Comparison of ENCODE assay signal across 9 mouse cellular contexts in genomic region chr7:96151277-96151676, GRCm38 (mm10). TPM values are rescaled to one million over a fixed set of nuclear protein-coding genes. Genes with fewer than 3 reads are reported as not detected.
DNase-seq lines count a peak whose midpoint lies in the region; ATAC-seq lines count a peak whose summit lies in the region.
"Had no signal": no experiment of that assay in that cellular context is flagged by ENCODE, and none has a peak within 500 bp of the region (broad histone marks: within the 10 kb centered on the region; RNA-seq: fewer than 3 reads in every experiment).

No protein-coding gene starts in this region.

- H3K4me1 ChIP-seq in midbrain, embryonic 10.5 days, result peaks cover 37% of the 10 kb centered on the region
- peaks cover 12% of the 10 kb centered on the region; the same call in 1 of the 2 replicates for H3K4me1 ChIP-seq in midbrain, embryonic 15.5 days
- H3K4me1 ChIP-seq: embryonic facial prominence, embryonic 12.5 days had no signal

- DNase-seq in midbrain, embryonic 10.5 days (ENCODE audit: low spot score), result peak; percentile 48
- DNase-seq in adrenal gland, postnatal 10 days, result peak; percentile 89
- DNase-seq in layer of hippocampus, adult 9-10 months (ENCODE audit: low spot score), result peak; percentile 20
- peak; percentile 73 for DNase-seq in testis, postnatal 10 days (ENCODE audit: low spot score)

- WGBS in midbrain, embryonic 10.5 days, result 57% methylated on average over 3 of the region's 3 CpGs
- 56% methylated on average over 3 of the region's 3 CpGs for WGBS in midbrain, embryonic 15.5 days

- H3K9ac ChIP-seq in midbrain, embryonic 15.5 days, result no peak overlapping the region
- H3K9ac ChIP-seq: embryonic facial prominence, embryonic 12.5 days had no signal

- peaks cover 80% of the 10 kb centered on the region for H3K27me3 ChIP-seq in midbrain, embryonic 10.5 days (ENCODE audit: low read depth, poor library complexity, severe bottlenecking)
- H3K27me3 ChIP-seq in midbrain, embryonic 15.5 days (replicated peaks), result peaks cover 6% of the 10 kb centered on the region; the same call in 1 of the 2 replicates
- H3K27me3 ChIP-seq: embryonic facial prominence, embryonic 12.5 days had no signal

- ATAC-seq in midbrain, embryonic 15.5 days (replicated peaks), result no peak
- peak; percentile 86; the same call in 1 of the 2 replicates for ATAC-seq in frontal cortex, adult (ENCODE audit: low TSS enrichment)
- peak; percentile 52; the same call in 1 of the 2 replicates for ATAC-seq in megakaryocyte, adult 5-6 weeks (ENCODE audit: poor library complexity, severe bottlenecking)
- no peak for ATAC-seq in erythroid progenitor cell, adult 5-6 weeks (replicated peaks; ENCODE audit: low FRiP score, poor library complexity, severe bottlenecking)

- H3K27ac ChIP-seq in midbrain, embryonic 10.5 days (replicated peaks), result 0 out of 2 replicates have a peak overlapping the region, but pooled peaks have one; percentile 19
- no peak overlapping the region for H3K27ac ChIP-seq in midbrain, embryonic 15.5 days
- H3K27ac ChIP-seq: embryonic facial prominence, embryonic 12.5 days had no signal

- H3K9me3 ChIP-seq in midbrain, embryonic 10.5 days (replicated peaks), result no peaks in the 10 kb centered on the region; the same call in 1 of the 2 replicates
- no peaks in the 10 kb centered on the region for H3K9me3 ChIP-seq in midbrain, embryonic 15.5 days
- H3K9me3 ChIP-seq: embryonic facial prominence, embryonic 12.5 days had no signal

- H3K4me2 ChIP-seq in midbrain, embryonic 15.5 days, result no peak overlapping the region
- H3K4me2 ChIP-seq: embryonic facial prominence, embryonic 12.5 days had no signal

- H3K4me3 ChIP-seq in midbrain, embryonic 10.5 days, result no peak overlapping the region
- H3K4me3 ChIP-seq in midbrain, embryonic 15.5 days, result no peak overlapping the region
- H3K4me3 ChIP-seq: embryonic facial prominence, embryonic 12.5 days had no signal

- H3K36me3 ChIP-seq in midbrain, embryonic 10.5 days, result no peaks in the 10 kb centered on the region
- H3K36me3 ChIP-seq in midbrain, embryonic 15.5 days (replicated peaks), result no peaks in the 10 kb centered on the region
- H3K36me3 ChIP-seq: embryonic facial prominence, embryonic 12.5 days had no signal

RNA-seq across cellular contexts. Expression of gene Tenm4, which starts 19.8 kb away (rescaled TPM):
- 26.5 and 27.4 TPM in 2 replicates for polyA plus RNA-seq in midbrain, embryonic 10.5 days (2016; fragmentation: Nextera tagmentation; extraction: Ambion mirVana)
- 46.9 and 52.7 TPM in 2 replicates for polyA plus RNA-seq in midbrain, embryonic 15.5 days (2015; fragmentation: Nextera tagmentation; extraction: Ambion mirVana)
- total RNA-seq in adrenal gland, postnatal 10 days (2021), result 10 to 100 TPM; 15.6 to 22.3 TPM
- not detected in 2 replicates for total RNA-seq in megakaryocyte, adult 5-6 weeks (2015)
- under 0.01 TPM in 1 of 2 replicates, not detected in the other for total RNA-seq in megakaryocyte, adult 5-6 weeks (2017)
- total RNA-seq in erythroid progenitor cell, adult 5-6 weeks (2015; ENCODE audit: low replicate concordance), result 1.7 and 5.8 TPM in 2 replicates
- 0.23 and 3.5 TPM in 2 replicates for total RNA-seq in erythroid progenitor cell, adult 5-6 weeks (2017; ENCODE audit: low replicate concordance)

Comparison
In these comparisons a context has a peak if more than half of its experiments do, and no peak if none do; other contexts are left out.
1. DNase-seq: peak in every context shown above with its lines; median percentile 89 in adrenal gland, postnatal 10 days; 73 in testis, postnatal 10 days; 48 in midbrain, embryonic 10.5 days; 20 in layer of hippocampus, adult 9-10 months.
2. ATAC-seq: peak in frontal cortex, adult (single experiment) and megakaryocyte, adult 5-6 weeks (single experiment); none in midbrain, embryonic 15.5 days (single experiment) and erythroid progenitor cell, adult 5-6 weeks (single experiment).